Mouse (Mus musculus) embryo, embryonic 9.5 days (tissue): Measurements from ENCODE around the gene Pgghg.

ENCODE experiments used
- DNase-seq: peaks from one replicate; pipeline ENCODE4 v3.0.0-alpha.2; 2017; ENCODE audit errors: extremely low spot score

Pgghg gene

DNA sequence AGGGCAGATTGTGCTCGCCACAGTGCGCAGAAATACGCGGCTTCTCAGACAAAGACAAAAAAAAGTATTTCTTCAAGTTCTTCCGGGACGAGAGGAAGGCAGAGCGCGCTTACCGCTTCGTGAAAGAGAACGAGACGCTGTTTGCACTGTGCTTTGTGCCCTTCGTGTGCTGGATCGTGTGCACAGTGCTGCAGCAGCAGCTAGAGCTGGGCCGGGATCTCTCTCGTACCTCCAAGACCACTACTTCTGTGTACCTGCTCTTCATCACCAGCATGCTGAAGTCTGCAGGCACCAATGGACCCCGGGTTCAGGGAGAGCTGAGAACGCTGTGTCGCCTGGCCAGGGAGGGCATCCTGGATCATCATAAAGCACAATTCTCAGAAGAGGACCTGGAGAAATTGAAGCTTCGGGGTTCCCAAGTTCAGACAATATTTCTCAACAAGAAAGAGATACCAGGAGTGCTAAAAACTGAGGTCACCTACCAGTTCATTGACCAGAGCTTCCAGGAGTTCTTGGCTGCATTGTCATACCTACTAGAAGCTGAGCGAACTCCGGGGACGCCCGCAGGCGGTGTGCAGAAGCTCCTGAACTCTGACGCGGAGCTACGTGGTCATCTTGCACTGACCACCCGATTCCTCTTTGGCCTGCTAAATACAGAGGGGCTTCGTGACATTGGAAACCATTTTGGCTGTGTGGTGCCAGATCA lies 18.0 kb upstream of the Pgghg start:
- no peak for DNase-seq

DNA sequence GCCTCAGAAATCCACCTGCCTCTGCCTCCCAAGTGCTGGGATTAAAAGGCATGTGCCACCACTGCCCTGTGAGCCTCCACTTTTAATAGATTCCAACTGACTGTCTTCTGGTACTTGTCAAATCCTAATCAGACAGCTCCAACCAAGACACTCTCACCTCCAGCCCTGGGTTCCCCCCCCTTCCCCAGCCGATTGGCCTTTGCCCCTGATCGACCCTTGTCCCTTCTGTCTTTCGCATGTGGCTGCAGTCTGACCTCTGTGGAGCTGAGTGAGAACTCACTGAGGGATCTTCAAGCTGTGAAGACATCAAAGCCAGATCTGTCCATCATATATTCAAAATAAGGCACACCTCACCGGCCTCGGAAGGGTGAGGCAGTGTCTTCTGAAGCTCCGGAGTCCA lies 14.0 kb upstream of the Pgghg start:
- DNase-seq: no peak

DNA sequence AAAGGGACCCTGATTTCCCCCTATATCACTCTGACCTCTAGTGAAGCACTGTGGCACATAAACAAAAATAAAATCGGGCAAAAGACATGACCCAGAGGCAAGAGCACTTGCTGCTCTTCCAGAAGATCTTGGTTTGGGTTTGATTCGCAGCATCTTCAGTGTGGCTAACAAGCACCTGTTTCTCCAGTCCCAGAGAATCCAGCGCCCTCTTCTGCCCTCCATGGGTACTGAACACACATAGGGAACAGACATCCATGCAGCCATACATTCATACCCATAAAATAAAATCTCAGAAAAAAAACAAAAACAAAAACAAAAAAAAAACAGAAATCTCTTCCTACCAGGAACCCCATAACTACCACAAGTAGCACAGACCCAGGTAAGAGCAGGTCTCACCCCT lies 2.8 kb upstream of the Pgghg start:
- DNase-seq: no peak

DNA sequence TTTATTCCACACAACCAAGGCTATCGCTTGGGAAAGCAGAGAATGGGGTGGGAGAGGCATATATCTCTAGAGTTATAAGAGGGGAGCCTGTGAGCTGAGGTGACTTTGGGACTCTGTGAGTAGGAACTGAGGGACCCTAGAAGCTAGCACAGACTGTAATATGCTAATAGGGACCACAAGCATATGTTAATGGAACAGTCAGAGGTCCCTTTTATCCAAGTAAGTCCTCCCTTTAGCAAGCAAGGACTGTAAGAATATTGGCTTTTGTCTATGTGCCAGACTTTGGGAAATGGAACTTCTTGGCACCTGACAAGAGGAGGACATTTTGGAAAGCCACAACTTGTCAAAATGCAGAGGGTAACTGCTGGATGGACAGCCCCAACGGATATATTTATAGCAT lies 2.3 kb upstream of the Pgghg start:
- DNase-seq: no peak

DNA sequence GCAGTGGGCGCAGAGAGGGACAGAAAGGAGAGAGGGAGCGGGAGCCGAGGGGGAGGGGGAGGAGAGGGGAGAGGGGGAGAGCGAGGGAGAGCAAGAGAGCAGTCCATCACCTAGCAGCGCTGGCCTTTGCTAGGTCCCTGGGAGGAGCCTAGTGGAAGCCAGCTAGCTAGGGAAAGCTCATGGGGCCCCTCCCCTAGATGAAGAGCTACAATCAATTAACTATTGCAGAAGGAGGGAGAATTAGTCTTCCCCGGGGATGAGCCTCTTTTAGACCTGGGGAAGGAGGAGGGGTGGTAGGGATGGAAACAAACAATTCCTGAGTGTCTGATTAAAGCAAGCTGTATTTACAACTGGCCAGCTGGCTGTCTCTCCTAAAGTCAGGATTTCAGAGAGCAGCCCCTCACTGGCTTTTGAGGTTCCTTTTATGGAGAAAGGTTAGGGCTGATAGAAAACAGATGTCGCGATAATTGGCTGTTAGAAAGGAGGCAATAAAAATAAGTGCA lies 1.5 kb upstream of the Pgghg start:
- peak; percentile 65 for DNase-seq

DNA sequence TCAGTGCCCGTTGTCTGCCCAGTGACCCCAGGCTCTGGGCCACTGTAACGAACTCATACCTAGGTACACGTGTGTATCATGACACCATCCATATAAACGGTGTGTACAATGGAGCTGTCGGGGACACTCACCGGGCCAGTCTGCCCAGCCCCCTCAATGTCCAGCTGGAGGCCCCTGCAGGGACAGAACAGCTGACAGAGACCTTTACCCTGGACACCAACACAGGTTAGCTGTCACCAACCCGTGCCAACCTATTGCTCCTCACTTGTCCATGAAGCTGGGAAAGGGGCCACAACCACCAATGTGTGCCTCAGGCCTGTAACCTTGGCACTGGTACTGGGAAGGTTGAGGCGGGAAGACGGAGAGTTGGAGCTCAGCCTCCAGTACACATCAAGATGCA lies 1.1 kb downstream of the Pgghg start:
- DNase-seq: no peak

DNA sequence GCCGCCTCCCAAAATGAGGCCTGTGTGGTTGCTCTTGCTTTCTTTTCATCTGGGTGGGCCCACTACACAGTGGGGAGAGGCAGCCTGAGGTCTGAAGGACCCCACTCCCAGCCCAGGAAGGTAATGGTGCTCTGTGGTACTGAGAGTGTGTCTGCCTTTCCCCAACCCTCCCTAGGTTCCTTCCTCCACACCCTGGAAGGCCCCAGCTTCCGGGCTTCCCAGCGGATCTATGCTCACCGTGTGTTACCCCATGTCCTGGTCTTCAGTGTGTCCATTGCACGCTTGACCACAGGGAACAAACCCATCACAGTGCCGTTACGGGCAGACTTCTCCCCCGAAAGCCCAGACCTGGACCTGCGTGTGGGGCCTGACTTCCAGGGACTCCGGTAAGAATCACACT lies 1.6 kb downstream of the Pgghg start:
- no peak for DNase-seq

DNA sequence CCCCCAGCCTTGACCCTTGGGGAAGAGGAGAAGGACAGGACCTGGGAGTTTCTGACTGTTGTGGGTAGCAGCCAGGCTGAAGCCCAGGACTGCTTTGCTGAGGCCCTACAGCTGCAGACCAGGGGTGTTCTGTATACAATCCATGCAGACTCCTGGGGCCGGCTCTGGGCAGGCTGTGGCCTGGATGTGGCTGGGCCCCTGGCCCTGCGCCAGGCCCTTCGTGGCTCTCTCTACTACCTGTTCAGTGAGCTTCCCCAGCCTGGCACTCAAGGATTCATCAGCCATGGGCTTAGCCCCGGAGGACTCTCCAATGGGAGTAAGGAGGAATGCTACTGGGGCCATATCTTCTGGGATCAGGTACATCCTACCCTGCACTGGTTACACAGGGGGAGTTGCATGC lies 2.2 kb downstream of the Pgghg start:
- DNase-seq: no peak

DNA sequence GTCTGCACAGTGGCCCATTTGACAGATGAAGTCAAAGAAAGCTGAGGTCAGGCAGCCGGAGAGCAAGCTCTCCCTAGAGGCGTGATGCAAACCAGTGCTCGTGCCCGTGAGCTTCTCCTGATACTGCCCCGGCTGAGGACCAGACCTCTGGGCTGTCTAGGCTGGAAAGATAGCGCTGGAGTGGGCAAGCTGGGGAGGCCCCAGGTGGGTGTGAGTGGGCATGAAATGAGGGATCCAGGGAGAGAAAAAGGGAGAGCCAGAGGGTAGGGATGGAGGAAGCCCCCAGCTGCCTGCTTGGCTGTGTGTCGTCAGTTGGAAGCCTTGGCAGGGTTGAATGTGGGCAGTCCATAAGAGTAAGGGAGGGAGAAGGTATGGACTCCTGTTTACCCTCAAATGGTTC lies 3.0 kb downstream of the Pgghg start:
- DNase-seq: no peak

DNA sequence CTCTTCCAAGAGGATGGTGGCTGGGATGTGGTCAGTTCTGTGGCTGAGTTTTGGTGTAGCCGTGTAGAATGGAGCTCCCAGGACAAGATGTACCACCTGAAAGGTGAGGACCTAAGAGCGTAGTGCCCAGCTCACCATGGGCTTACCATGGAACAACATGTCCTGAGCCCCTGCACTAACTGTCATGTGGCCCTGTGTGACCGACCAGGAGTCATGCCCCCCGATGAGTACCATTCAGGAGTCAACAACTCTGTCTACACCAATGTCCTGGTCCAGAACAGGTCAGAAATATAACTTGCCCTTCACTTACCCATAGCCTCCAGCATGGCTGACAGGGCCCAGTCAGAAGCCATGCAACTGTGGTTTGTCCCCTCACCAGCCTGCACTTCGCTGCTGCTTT lies 4.1 kb downstream of the Pgghg start:
- DNase-seq: no peak

DNA sequence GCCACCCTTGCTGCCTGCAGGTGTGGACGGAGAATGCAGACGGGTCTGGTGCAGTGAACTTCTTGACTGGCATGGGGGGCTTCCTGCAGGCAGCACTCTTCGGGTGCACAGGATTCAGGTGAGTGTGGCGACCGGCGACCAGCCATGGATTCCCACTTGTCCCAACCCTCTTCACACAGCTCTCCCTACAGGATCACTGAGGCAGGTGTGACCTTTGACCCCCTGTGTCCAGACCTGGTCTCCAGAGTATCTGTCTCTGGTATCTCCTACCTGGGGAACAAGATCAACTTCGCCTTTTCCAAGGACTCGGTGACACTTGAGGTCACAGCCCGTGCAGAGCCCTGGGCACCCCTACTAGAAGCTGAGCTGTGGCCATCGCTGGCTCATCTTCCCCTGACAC lies 5.1 kb downstream of the Pgghg start:
- DNase-seq: no peak

DNA sequence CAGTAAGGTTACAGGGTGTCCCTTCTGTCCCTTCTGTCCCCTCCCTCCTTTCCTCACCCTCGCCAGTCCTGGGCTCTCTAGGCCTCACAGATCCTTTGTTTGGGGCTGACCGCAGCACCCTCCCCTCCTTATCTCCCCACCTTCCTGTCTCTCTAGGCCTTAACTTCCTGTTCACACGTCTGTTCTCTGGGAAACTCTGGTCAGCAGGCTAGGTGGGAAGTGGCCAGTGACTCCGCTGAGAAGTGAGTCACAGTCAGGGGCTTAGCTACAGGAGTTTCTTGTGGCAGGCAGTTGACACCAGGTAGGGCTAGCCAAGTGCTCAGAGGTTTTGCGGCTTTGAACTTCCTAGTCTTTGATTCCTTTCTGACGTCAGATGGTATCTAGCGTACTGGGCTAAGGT lies 5.8 kb downstream of the Pgghg start:
- DNase-seq: no peak

DNA sequence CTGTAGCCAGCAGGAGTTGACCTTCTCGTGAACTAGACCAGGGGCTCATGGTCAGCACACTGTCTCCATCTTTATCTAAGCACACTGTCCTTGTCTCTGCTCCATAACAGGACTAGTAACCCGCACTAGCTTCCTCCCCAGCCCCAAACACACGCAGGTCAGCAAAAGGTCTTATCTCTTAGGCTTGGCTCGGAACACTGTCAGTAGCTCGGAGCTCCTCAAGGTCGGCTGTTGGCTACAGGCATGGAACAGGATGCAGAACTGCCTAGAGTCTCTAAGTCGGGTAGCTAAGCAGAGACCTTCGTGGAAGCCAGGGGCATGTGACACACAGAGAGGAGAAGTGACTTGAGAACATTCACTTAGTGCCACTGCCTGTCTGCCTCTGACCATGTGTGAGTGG lies 7.0 kb downstream of the Pgghg start:
- no peak for DNase-seq

DNA sequence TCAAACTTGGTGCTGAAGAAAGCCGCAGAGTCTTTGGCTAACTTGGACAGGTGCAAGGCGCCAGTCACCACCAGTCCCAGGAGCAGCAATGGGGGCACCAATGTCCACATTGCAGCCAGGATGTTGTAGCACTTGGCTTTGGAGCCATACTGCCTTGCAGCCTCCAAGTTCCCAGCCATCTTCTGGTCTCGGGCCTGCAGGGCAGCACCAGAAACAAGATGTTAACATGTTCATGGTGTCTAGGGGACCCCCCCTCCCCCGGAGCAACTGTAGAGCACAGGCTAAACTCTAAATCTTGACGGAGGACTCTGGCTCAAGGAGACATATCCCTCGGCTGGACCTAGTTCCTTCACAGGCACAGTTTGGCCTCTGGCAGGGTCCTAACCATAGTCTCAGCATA lies 8.1 kb downstream of the Pgghg start:
- no peak for DNase-seq

DNA sequence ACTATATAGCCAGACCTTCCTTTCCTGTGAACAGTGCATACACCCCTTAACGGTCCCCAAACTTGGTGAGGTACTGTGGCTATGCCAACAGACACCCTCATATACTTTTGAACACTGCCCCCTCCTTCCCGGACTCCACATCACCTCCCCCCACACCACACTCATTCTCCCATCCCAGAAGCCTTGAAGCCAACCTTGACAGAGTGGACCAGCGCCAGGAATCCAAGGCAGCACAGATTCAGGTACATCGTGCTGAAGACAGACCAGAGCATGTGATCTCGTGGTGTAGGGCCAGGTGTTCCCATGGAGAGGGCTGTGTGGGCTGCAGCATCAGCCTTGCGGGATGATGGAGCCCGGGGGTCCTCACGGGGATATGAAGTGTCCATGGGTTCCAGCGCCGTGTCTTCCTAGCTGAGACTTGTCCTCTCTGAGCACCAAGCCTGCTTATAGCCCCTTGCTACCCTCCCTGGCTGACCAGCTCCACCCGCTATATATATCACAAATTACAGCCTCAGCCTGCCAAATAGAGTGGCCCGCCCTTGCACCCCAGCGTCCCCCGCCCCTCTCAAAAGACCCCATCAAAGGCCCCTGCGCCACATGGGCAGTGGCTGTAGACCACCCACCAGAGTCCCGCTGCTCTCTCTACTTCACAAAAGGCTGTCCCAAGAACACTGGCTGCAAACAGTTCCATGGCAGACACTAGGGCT lies 8.8 kb downstream of the Pgghg start, which contains the start of gene Ifitm5:
Gene Ifitm5, minus strand, starts transcription at position 468 of the 707 bp plus-strand sequence.
- DNase-seq: no peak

DNA sequence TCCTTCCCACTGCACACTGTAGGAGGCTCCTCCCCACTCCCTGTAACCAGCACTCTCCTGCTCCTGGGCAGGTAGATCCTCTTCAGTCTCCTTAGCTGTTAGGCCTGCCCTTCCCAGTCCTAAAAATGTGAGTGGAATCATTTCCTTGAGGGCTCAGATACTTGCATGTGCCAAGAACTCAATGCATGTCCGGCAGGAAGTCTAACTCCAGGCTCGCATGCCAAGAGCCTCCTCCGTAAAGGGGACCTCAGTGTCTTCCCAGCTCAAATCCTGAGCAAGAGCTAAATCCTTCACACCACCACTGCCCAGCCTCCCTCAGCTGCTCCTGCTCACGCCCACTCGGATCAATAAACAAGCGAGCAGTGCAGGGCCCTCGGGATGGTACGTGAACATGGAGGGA lies 9.9 kb downstream of the Pgghg start:
- no peak for DNase-seq

DNA sequence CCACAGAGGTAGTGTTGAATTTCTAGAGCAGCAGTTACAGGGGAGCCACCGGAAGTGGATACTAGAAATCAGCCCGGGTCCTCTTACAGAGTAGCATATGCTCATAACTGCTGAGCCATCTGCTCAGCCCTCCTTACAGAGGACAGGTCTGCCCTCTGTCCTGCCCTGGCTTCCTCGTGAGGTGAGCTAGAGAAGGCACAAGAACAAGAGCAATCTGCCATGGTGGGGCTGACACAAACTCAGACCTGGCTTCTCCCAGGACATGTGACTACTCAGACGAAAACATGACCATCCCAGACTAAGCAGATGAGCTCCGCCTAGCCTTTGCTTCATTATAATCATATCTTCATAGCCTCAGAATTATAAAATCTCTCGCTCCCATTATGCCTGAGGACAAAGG lies 10.6 kb downstream of the Pgghg start:
- no peak for DNase-seq

DNA sequence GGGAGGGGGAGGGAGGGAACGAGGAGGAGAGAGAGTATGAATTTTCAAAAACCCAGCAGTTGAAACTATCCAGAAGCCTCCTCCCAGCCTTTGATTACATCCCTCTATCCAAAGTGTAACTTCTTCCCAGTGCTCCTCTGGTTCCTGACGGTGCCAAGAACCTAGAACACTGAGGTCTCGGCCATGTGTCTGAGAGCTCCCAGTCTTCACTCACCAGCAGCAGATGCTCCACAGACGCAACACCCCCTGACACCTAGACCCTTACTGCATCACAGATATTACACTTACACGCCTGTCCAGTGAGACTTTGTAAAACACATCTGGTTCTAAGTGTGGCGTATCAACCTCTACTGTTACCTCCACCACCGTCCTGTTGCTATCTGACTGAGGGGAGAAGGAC lies 11.2 kb downstream of the Pgghg start:
- DNase-seq: no peak

DNA sequence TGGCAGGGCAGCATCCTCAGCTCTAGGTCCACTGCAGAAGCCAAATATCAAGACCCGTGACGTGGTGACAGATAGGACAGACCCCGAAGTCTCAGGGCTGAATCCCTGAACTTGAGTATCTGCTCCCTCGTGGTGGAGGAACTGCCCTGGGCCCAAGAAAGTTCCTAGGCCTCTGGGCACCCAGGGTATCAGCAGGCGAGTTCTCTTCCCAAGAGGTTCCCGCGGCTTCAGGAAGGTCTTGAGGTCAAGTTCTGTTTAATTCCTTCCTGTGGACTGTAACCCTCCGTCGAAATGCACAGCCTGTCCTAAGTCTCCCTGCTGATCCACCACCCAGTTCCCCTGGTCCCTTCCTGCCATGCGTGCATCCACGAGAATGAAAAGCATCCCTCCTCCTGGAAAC lies 11.9 kb downstream of the Pgghg start:
- no peak for DNase-seq

DNA sequence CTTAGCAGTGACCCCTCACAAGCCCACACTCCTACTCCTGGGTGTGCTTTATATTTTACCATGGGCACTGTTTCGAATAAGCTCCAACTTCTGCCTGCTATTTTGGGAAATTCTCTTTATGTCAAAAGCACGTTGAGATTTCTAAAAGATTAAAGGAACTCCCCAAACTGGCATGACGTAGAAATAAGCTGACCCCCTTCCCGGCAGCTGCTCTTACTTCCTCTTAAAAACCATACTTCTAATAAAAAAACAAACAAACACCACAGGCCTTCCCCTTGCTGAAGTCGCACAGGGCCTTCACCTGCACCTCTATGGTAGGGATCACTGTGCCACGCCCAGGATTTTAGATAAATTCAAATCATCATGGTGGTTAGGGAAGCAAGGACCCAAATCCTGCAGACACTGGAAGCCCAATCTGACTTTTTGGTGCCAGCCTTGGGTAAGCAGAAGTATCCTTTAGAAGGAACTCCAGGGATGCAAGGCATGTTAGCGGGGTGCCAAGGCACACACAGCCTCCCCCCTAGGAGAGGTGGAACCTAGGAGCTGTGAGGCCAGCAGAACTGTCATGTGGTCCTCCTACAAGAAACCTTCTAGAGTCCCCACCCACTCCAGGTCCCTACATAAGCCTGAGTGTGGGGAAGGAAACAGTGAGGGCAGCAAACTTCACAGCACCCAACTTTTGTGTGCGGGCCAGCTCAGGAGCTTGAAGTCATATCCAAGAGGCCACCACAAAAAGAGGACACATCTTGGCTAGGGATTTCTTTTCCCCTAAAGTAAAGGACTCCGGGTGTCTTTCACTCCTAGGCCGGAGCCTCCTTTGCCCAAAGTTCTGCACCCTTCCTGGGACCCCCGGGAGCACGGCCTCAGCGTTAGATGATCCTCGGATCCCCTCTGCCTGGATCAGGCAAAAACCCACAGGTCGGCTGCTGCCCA lies 12.9 kb downstream of the Pgghg start:
- no peak for DNase-seq

DNA sequence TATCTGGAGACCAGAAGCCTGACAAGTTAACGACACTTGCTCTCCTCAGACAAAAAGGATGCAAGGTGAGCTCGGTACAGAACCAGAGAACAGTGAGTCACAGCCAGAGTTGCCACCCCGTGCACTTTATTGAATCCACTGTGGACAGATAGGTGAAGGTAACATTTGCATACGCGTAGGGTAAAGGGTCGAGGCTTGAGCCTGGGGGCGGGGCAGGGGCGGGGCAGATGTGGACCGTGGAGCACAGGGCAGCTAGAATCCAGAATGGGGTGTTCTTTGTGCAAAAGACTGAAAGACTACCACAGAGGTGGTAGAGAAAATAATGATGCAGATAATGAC lies 13.5 kb downstream of the Pgghg start:
- no peak for DNase-seq

DNA sequence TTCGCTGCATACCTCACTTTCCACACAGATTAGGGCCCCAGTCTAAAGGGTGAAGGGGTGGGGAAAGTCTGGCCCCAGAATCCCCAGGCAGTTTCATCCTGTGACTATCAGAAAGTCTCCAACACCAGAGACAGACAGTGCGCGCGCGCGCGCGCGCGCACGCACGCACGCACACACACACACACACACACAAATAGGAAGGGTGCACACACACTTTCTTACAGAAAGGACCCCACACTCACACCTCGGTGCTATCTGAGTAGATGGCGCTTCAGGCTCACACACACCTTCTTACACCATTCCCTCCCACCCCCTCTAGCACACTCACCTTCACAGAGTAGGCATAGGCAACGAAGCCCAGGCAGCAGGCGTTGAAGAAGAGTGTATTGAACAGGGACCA lies 14.2 kb downstream of the Pgghg start:
- DNase-seq: peak; percentile 53
